Mouse (Mus musculus) forebrain, postnatal 0 days (tissue): ENCODE data around the gene Plekha6. TPM values are rescaled to one million over a fixed set of nuclear protein-coding genes. Genes with fewer than 3 reads are reported as not detected.

ENCODE experiments used
- ATAC-seq: fragments of 200-750 bp; cut with Nextera tagmentation; 2 replicates; pipeline ENCODE4 v1.8.0; 2017; ENCODE audit warnings: mild to moderate bottlenecking, moderate library complexity
- DNase-seq: peaks from one replicate; pipeline ENCODE4 v3.0.0-alpha.2; 2015
- H3K27ac ChIP-seq: fragments of 300-500 bp; sonication (generic); 2 replicates; pipeline ENCODE4 v1.5.1; 2014; ENCODE audit warnings: low read depth, mild to moderate bottlenecking, antibody characterized with exemption, low read length, moderate library complexity, mixed read lengths
- H3K27me3 ChIP-seq: fragments of 300-500 bp; sonication (generic); 2 replicates; pipeline ENCODE4 v1.6.1; 2014; ENCODE audit warnings: mild to moderate bottlenecking, low read length, mixed read lengths; ENCODE audit not compliant: insufficient read depth
- H3K36me3 ChIP-seq: fragments of 300-500 bp; sonication (generic); 2 replicates; pipeline ENCODE4 v1.6.1; 2014; ENCODE audit warnings: mild to moderate bottlenecking, moderate library complexity; ENCODE audit not compliant: insufficient read depth
- H3K4me1 ChIP-seq: fragments of 300-500 bp; sonication (generic); 2 replicates; pipeline ENCODE4 v1.6.1; 2014; ENCODE audit warnings: antibody characterized with exemption; ENCODE audit not compliant: insufficient read depth
- H3K4me2 ChIP-seq: fragments of 300-500 bp; sonication (generic); 2 replicates; pipeline ENCODE4 v1.6.1; 2014; ENCODE audit warnings: low read depth, mild to moderate bottlenecking, moderate library complexity
- H3K4me3 ChIP-seq: fragments of 300-500 bp; sonication (generic); 2 replicates; pipeline ENCODE4 v1.5.1; 2014; ENCODE audit warnings: low read depth, low read length, mixed read lengths
- H3K9ac ChIP-seq: fragments of 300-500 bp; sonication (generic); 2 replicates; pipeline ENCODE4 v1.6.1; 2014; ENCODE audit warnings: mild to moderate bottlenecking
- H3K9me3 ChIP-seq: fragments of 300-500 bp; sonication (generic); 2 replicates; pipeline ENCODE4 v1.6.1; 2016; ENCODE audit warnings: low read length
- CTCF ChIP-seq: sonication (generic); IDR thresholded peaks from 2 replicates; pipeline ENCODE4 v1.5.1; 2016; ENCODE audit warnings: antibody characterized with exemption, control low read depth, low read depth
- WGBS: fragments of 180-500 bp; shearing (Covaris S2); extraction: QIAGEN DNeasy Blood & Tissue Kit; methylation state at CpG from one replicate; pipeline ENCODE4 v1.1.7; 2014; 5-methylcytosine and 5-hydroxymethylcytosine counted together
- polyA plus RNA-seq: library from polyadenylated mRNA; unstranded; fragments of >200 nt; fragmentation: Nextera tagmentation; extraction: Ambion mirVana; gene quantifications from 2 replicates; pipeline ENCODE4 v1.2.1, GENCODE M21; 2015
- total RNA-seq: library from RNA; depleted of rRNA; stranded (reverse); fragments of >200 nt; gene quantifications from 2 replicates; pipeline ENCODE4 v1.2.3, GENCODE M21; 2014

Gene Plekha6
- total and polyA plus RNA-seq, 2 experiments from 2014 or later = 5.7 to 28.6 TPM

DNA sequence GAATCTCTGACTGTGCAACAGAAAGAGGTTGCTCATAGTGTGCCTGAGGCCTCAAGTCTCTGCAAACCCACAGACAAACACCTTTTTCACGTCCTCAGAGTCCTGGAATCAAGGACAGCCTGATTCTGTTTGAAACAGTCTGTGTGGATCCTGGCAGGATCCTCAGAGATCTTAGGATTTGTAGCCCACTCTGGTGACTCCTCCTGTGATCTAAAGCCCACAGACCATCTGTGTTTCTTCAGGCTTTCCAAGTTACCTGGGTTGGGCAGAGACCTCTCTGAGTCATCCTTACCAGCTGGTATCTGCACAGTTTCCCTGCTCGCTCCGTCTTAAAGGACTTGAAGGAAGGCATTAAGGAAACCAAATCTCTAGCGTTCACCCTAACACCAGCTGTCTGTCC, 123.0 kb downstream of the Plekha6 start:
- no peak overlapping the region for H3K27ac ChIP-seq
- no peak for TF ChIP-seq CTCF
- no peaks in the 10 kb centered on the region for H3K27me3 ChIP-seq
- no peak overlapping the region for H3K4me2 ChIP-seq
- no peak for DNase-seq
- ATAC-seq = no peak
- no peak overlapping the region for H3K4me3 ChIP-seq
- H3K9ac ChIP-seq = no peak overlapping the region
- WGBS = 86% methylated on average over 4 of the region's 4 CpGs
- H3K36me3 ChIP-seq = peaks cover 46% of the 10 kb centered on the region; the same call in 1 of the 2 replicates
- H3K9me3 ChIP-seq = no peaks in the 10 kb centered on the region
- no peaks in the 10 kb centered on the region for H3K4me1 ChIP-seq

DNA sequence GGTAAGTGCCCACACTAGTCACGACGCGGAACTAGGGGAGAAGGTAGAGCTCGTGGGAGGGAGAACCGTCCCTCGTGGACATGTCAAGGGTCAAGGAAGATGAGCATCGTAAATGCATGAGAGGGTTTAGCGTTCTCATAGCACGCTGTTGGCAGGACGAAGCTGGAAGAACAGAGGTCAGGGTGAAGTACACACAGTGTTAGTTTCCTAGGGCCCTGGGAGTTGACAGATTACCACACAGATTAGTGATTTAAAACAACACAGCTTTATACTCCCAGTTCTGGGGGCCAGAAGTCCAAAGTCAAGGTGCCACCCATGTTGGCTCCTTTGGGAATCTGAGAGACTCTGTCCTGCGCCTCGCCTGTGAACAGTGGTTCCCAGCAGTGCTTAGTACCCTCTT, 123.9 kb downstream of the Plekha6 start:
- H3K9me3 ChIP-seq = no peaks in the 10 kb centered on the region
- no peak overlapping the region for H3K27ac ChIP-seq
- TF ChIP-seq CTCF = no peak
- DNase-seq = no peak
- H3K4me2 ChIP-seq = no peak overlapping the region
- no peak for ATAC-seq
- H3K9ac ChIP-seq = no peak overlapping the region
- H3K36me3 ChIP-seq = peaks cover 39% of the 10 kb centered on the region
- H3K27me3 ChIP-seq = no peaks in the 10 kb centered on the region
- H3K4me1 ChIP-seq = no peaks in the 10 kb centered on the region
- WGBS = 96% methylated on average over 12 of the region's 12 CpGs
- no peak overlapping the region for H3K4me3 ChIP-seq

DNA sequence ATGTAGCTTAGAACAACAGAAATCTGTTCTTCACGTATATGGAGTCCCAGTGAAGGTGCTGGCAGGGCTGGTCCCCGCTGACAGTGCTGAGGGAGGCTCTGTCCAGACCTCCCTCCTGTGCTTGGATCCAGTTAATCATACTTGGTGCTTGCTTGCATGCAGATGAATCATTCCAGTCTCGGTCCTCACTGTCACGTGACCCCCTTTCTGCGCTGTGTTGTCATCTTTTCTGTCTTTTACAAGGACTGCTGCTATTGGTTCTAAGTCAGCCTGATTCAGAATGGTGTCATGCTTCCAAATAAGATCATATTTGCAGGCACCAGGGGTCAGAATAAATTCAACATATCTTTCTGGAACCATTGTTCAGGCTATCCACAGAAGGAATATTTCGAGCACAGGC, 127.9 kb downstream of the Plekha6 start:
- Histone ChIP-seq H3K4me1 (no peaks in the 10 kb centered on the region), H3K4me3 (no peak overlapping the region), H3K27me3 (no peaks in the 10 kb centered on the region), H3K27ac (no peak overlapping the region), H3K9me3 (no peaks in the 10 kb centered on the region), H3K4me2 (no peak overlapping the region), H3K9ac (no peak overlapping the region), H3K36me3 (peaks cover 37% of the 10 kb centered on the region)
- 90% methylated on average over 6 of the region's 6 CpGs for WGBS
- no peak for ATAC-seq
- DNase-seq = no peak
- no peak for TF ChIP-seq CTCF

DNA sequence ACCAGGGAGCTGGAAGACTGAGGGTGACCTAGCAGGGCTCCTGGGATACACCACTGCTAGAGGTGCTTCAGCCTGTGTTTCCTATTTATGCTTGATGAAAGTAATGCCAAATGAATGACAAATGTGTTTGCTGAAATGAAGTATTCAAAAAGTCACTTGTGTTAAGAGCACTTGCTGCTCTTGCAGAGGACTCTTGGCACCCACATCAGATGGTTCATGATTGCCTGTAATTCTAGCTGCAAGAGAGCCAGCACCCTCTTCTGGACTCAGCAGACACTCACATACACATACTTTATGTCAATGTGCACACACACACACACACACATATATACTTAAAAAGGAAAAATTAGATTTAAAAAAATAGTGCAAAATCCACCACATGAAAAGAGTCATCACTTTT, 128.6 kb downstream of the Plekha6 start:
- Histone ChIP-seq H3K27me3 (no peaks in the 10 kb centered on the region), H3K4me1 (no peaks in the 10 kb centered on the region), H3K27ac (no peak overlapping the region), H3K9me3 (no peaks in the 10 kb centered on the region), H3K36me3 (peaks cover 30% of the 10 kb centered on the region), H3K9ac (no peak overlapping the region), H3K4me3 (no peak overlapping the region), H3K4me2 (no peak overlapping the region)
- no peak for ATAC-seq
- peak; percentile 29 for TF ChIP-seq CTCF
- no peak for DNase-seq

DNA sequence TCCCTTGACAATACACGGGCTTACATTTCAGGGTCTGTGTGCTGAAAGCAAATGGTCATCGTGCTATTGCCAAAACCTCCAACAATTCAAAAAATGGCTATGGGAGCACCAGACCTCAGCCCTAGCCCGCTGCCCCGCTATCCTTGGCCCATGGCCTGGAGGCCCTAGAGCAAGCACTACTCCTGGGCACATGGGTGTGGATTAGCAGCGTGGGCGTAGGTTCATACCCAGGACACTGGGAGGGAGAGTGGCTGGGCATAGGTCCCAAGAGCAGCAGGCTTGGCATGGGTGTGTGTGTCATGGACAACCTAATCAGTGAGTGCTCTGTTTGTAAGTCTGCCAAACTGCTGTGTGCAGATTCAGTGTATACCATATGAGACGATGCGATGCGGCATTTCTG, 132.4 kb downstream of the Plekha6 start:
- no peaks in the 10 kb centered on the region for H3K4me1 ChIP-seq
- no peaks in the 10 kb centered on the region for H3K27me3 ChIP-seq
- no peaks in the 10 kb centered on the region for H3K9me3 ChIP-seq
- H3K9ac ChIP-seq = no peak overlapping the region
- TF ChIP-seq CTCF = no peak
- H3K4me2 ChIP-seq = no peak overlapping the region
- H3K27ac ChIP-seq = no peak overlapping the region
- peaks cover 26% of the 10 kb centered on the region for H3K36me3 ChIP-seq
- peak; percentile 20 for DNase-seq
- 74% methylated on average over 9 of the region's 9 CpGs for WGBS
- H3K4me3 ChIP-seq = no peak overlapping the region
- peak; percentile 23; the same call in 1 of the 2 replicates for ATAC-seq

DNA sequence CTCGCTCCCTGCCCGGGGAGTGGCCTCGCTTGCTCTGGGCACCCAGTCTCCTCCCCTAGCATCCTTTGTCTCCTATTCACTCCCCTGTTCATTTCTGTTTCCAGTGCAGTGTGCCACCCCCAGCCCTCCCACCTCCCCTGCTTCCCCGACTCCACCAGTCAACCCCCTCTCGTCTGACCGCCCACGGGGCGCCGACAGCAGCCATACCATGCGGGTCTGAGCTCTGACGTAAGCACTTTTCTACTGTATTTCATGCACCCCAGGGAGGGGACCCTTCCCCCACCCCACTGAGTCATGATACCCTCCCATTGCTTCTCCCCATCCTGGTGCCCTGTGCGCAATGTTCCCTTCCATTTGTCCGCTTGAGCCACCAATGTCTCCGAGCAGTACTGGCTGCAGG, 134.8 kb downstream of the Plekha6 start:
- 49% methylated on average over 14 of the region's 14 CpGs for whole genome bisulfite sequencing
- H3K36me3 ChIP-seq = peaks cover 19% of the 10 kb centered on the region
- no peaks in the 10 kb centered on the region for H3K27me3 ChIP-seq

DNA sequence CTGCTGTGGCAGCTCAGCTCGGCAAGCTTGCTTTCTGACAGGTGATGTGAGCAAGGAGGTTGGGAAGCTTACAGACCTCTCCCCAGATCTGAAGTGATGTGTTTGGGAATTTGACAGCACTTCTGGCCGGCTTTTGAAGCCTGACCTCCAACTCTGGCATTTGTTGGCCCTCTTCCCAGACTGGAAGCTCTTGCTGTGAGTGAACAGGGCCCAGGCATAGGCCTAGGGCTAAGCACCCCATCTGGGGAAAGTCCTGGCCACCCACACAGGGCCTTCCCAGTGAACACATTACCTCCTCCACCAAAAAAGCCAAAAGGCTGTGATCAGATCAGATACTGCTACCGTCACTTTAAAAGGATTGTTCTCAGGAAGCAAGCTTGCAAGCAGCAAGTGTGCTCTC, 138.5 kb downstream of the Plekha6 start:
- Histone ChIP-seq H3K4me1 (no peaks in the 10 kb centered on the region), H3K36me3 (peaks cover 9% of the 10 kb centered on the region; the same call in 1 of the 2 replicates), H3K27me3 (no peaks in the 10 kb centered on the region), H3K4me2 (no peak overlapping the region), H3K9ac (no peak overlapping the region), H3K4me3 (no peak overlapping the region), H3K9me3 (no peaks in the 10 kb centered on the region), H3K27ac (no peak overlapping the region)
- no peak; the same call in 1 of the 2 replicates for ATAC-seq
- DNase-seq = peak; percentile 19
- WGBS = 15% methylated on average over 3 of the region's 3 CpGs
- TF ChIP-seq CTCF = no peak

More for the DNA sequence above, 134.8 kb downstream of the Plekha6 start:
- no peak overlapping the region for H3K9ac ChIP-seq
- no peak overlapping the region for H3K4me2 ChIP-seq
- no peak overlapping the region for H3K27ac ChIP-seq
- no peaks in the 10 kb centered on the region for H3K9me3 ChIP-seq
- ATAC-seq = no peak
- DNase-seq = no peak
- no peaks in the 10 kb centered on the region for H3K4me1 ChIP-seq
- no peak for TF ChIP-seq CTCF
- H3K4me3 ChIP-seq = no peak overlapping the region
